Mouse (Mus musculus) myocyte (in vitro differentiated cells): ENCODE data around the gene Rassf2.

ENCODE experiments used
- CEBPB ChIP-seq: IDR thresholded peaks from 2 replicates; pipeline ENCODE4 v1.6.1; 2011; ENCODE audit warnings: mild to moderate bottlenecking, moderate library complexity; ENCODE audit not compliant: poor library complexity, insufficient read depth, severe bottlenecking
- E2F4 ChIP-seq: IDR thresholded peaks from one replicate; pipeline ENCODE4 v1.6.1; 2011; ENCODE audit warnings: mild to moderate bottlenecking, control low read depth, moderate library complexity; ENCODE audit not compliant: insufficient read depth
- MAX ChIP-seq: IDR thresholded peaks from one replicate; pipeline ENCODE4 v1.6.1; 2011; ENCODE audit warnings: low read depth, mild to moderate bottlenecking, control low read depth
- MYOD1 ChIP-seq, 3 experiments: IDR thresholded peaks; one replicate each; pipeline ENCODE4 v1.6.1; 2011; ENCODE audit warnings: control low read depth in 2 of 3, low read depth in 2 of 3, mild to moderate bottlenecking in 2 of 3, moderate library complexity in 1 of 3; ENCODE audit not compliant: insufficient read length in 2 of 3, control insufficient read depth in 1 of 3
- MYOG ChIP-seq, 3 experiments: IDR thresholded peaks; one replicate each; pipeline ENCODE4 v1.6.1; 2011; ENCODE audit warnings: control low read depth in 2 of 3, low read depth in 2 of 3, mild to moderate bottlenecking in 2 of 3; ENCODE audit not compliant: insufficient read length in 2 of 3, control insufficient read depth in 1 of 3, insufficient read depth in 1 of 3
- POLR2A ChIP-seq: IDR thresholded peaks from one replicate; pipeline ENCODE4 v1.6.1; 2011; ENCODE audit warnings: low read depth, mild to moderate bottlenecking, control low read depth, moderate library complexity; ENCODE audit not compliant: insufficient read length
- POLR2AphosphoS2 ChIP-seq: IDR thresholded peaks from one replicate; pipeline ENCODE4 v1.6.1; 2011; ENCODE audit warnings: low read depth, control low read depth; ENCODE audit not compliant: insufficient read length
- SRF ChIP-seq: IDR thresholded peaks from one replicate; pipeline ENCODE4 v1.6.1; 2011; ENCODE audit warnings: low read depth; ENCODE audit not compliant: control insufficient read depth, insufficient read length
- TCF12 ChIP-seq: IDR thresholded peaks from one replicate; pipeline ENCODE4 v1.6.1; 2011; ENCODE audit warnings: mild to moderate bottlenecking, control low read depth; ENCODE audit not compliant: poor library complexity, insufficient read depth, severe bottlenecking
- TCF3 ChIP-seq: IDR thresholded peaks from one replicate; pipeline ENCODE4 v1.6.1; 2011; ENCODE audit warnings: low read depth, control low read depth; ENCODE audit not compliant: insufficient read length
- USF1 ChIP-seq: IDR thresholded peaks from one replicate; pipeline ENCODE4 v1.6.1; 2011; ENCODE audit warnings: low read depth, mild to moderate bottlenecking, control low read depth, moderate library complexity

DNA sequence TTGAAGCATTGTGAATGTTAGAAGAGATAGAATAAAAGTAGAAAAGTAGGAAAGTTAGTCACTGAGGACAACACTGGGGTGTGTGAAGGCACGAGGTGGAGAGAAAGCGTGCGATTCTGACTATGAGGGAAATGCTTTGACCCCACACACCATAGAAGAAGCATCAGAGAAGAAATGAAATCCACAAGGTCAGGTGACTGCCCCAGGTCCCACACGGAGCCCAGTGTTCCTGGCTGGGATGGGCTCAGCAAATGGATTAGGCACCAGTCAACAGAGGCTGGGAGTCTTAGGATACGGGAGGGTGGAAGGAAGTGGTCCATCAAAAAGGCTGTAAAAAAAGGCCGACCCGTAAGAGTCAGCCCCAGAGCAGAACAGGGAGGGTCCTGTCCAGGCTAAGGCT, 9.6 kb downstream of the Rassf2 start:
- TF ChIP-seq POLR2A: no peak
- TF ChIP-seq TCF12: no peak
- no peak for TF ChIP-seq MYOG (IDR thresholded peaks at IDR 0.05; ENCODE audit: control insufficient read depth in 1 of 3, insufficient read depth in 1 of 3, insufficient read length in 2 of 3, low read depth in 2 of 3)
- TF ChIP-seq TCF3: no peak
- TF ChIP-seq E2F4: no peak
- TF ChIP-seq SRF: no peak
- no peak for TF ChIP-seq POLR2AphosphoS2
- no peak for TF ChIP-seq USF1
- no peak for TF ChIP-seq CEBPB
- TF ChIP-seq MAX: no peak
- no peak for TF ChIP-seq MYOD1 (IDR thresholded peaks at IDR 0.05; ENCODE audit: control insufficient read depth in 1 of 3, insufficient read length in 2 of 3, low read depth in 2 of 3)
